ENCODE assay signal across 8 mouse cellular contexts in the genomic region with DNA sequence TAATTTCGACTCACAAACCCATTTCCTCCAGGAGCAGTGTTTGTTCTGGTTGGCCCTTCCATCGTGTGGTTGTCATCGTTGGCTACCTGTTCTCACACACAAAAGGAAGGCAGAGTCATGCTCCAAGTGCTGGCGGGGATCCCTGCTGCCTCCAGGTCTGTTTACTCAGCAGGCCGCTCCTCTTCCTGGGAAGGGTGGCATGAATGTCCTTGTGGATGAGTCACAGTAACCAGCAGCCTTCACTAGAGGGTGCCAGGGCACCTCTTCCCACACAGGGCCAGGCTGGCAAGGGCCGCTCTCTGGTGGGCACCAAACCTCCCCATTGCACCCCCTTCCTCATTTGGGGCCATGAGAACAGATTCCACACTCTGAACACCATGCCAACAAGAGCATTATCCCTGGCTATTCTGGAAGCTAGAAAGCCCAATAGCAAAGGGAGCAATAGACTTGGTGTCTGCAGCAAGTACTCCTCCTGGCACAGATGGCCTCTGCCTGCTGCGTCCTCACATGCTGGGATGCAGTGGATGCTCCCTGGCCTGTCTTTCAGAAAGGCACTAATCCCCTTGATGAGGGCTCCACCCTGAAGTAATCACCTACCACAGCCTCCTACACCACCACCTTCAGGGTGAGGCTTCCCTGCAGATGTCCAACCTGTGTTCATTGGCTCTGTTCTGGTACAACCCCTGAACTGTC.
DNase-seq lines count a peak whose midpoint lies in the region; ATAC-seq lines count a peak whose summit lies in the region.

No protein-coding gene starts in this region.

- H3K27me3 ChIP-seq in hindbrain, embryonic 12.5 days, result no peaks in the 10 kb centered on the region
- H3K27me3 ChIP-seq in forebrain, embryonic 12.5 days, result no peaks in the 10 kb centered on the region; the same call in 1 of the 2 replicates

- H3K4me2 ChIP-seq in hindbrain, embryonic 12.5 days (replicated peaks), result no peak overlapping the region
- no peak overlapping the region for H3K4me2 ChIP-seq in forebrain, embryonic 12.5 days

- WGBS in hindbrain, embryonic 12.5 days, result 65% methylated on average over 7 of the region's 7 CpGs
- 69% methylated on average over 7 of the region's 7 CpGs for WGBS in forebrain, embryonic 12.5 days

- no peak overlapping the region for H3K4me3 ChIP-seq in hindbrain, embryonic 12.5 days
- no peak overlapping the region for H3K4me3 ChIP-seq in forebrain, embryonic 12.5 days (replicated peaks)

- H3K9ac ChIP-seq in hindbrain, embryonic 12.5 days, result no peak overlapping the region
- H3K9ac ChIP-seq in forebrain, embryonic 12.5 days, result no peak overlapping the region

- no peaks in the 10 kb centered on the region for H3K9me3 ChIP-seq in hindbrain, embryonic 12.5 days (replicated peaks)
- H3K9me3 ChIP-seq in forebrain, embryonic 12.5 days, result no peaks in the 10 kb centered on the region

- no peaks in the 10 kb centered on the region for H3K36me3 ChIP-seq in hindbrain, embryonic 12.5 days
- H3K36me3 ChIP-seq in forebrain, embryonic 12.5 days (replicated peaks), result no peaks in the 10 kb centered on the region

- ATAC-seq in common myeloid progenitor, adult 5-6 weeks (replicated peaks; ENCODE audit: low read depth, poor library complexity, severe bottlenecking), result peak; percentile 37; the same call in 1 of the 2 replicates
- ATAC-seq in hindbrain, embryonic 12.5 days (ENCODE audit: low FRiP score), result no peak
- no peak for ATAC-seq in forebrain, embryonic 12.5 days (ENCODE audit: low FRiP score)

- peak; percentile 50 for DNase-seq in layer of hippocampus, adult 11-12 months (ENCODE audit: low spot score)
- no peak for DNase-seq in layer of hippocampus, postnatal 25 days (ENCODE audit: extremely low spot score in 1 of 2, low spot score in 1 of 2)
- DNase-seq in adrenal gland, adult 2 months, result peak; percentile 87
- DNase-seq in layer of hippocampus, adult 9-11 months, result peak; percentile 40
- DNase-seq in ovary, postnatal 14 days (ENCODE audit: low spot score), result peak; percentile 22

- no peak overlapping the region for H3K27ac ChIP-seq in hindbrain, embryonic 12.5 days
- no peak overlapping the region for H3K27ac ChIP-seq in forebrain, embryonic 12.5 days

- H3K4me1 ChIP-seq in hindbrain, embryonic 12.5 days, result no peaks in the 10 kb centered on the region
- H3K4me1 ChIP-seq in forebrain, embryonic 12.5 days, result no peaks in the 10 kb centered on the region

Comparison
In these comparisons a context has a peak if more than half of its experiments do, and no peak if none do; other contexts are left out.
1. DNase-seq: peak in layer of hippocampus, adult 11-12 months (single experiment), adrenal gland, adult 2 months (single experiment), layer of hippocampus, adult 9-11 months (single experiment) and ovary, postnatal 14 days (single experiment); none in layer of hippocampus, postnatal 25 days (0 of 2).